Mouse (Mus musculus) olfactory bulb, adult 2 months (tissue): ENCODE measurements around the gene Rabl6.

Experiments used
- CTCF ChIP-seq: fragments of 200-500 bp; IDR thresholded peaks from 2 replicates; pipeline ENCODE4 v1.5.1; 2012; ENCODE audit warnings: low read depth, mild to moderate bottlenecking, low read length, moderate library complexity; ENCODE audit not compliant: insufficient read depth
- POLR2A ChIP-seq: fragments of 200-500 bp; IDR thresholded peaks from 2 replicates; pipeline ENCODE4 v1.6.1; 2012; ENCODE audit warnings: mild to moderate bottlenecking, low read depth, low read length, moderate library complexity; ENCODE audit not compliant: insufficient read depth

- TF ChIP-seq CTCF (no peak), POLR2A (no peak)
These were observed 49.3 kb upstream of the Rabl6 start, which contains the start of gene Lcn5 for GRCm38 (mm10) chr2:25657652-25658051.
